Mouse (Mus musculus): ENCODE measurements around the gene Pigyl. TPM values are rescaled to one million over a fixed set of nuclear protein-coding genes. Genes with fewer than 3 reads are reported as not detected.

The Pigyl gene
- polyA plus RNA-seq, 1 experiment, result 21.5 TPM

- Histone ChIP-seq H3K4me3 (ENCODE audit: insufficient read depth, low read length) (no peak overlapping the region), H3K27ac (ENCODE audit: insufficient read depth, low read length) (no peak overlapping the region), H3K4me1 (ENCODE audit: control insufficient read depth, insufficient read depth, low read length) (no peaks in the 10 kb centered on the region)
- TF ChIP-seq POLR2A (IDR thresholded peaks at IDR 0.05; ENCODE audit: low read depth, low read length) (no peak), CTCF (IDR thresholded peaks at IDR 0.05; ENCODE audit: borderline replicate concordance, insufficient read depth, low read length) (peak; percentile 47; the same call in 1 of the 2 replicates)
Observed at GRCm38 (mm10) chr9:22155614-22156013, 1.0 kb upstream of the Pigyl start.

GRCm38 (mm10) chr9:22157516-22158265 lies 1.0 kb downstream of the Pigyl start:
- Histone ChIP-seq H3K27ac (ENCODE audit: insufficient read depth, low read length) (no peak overlapping the region), H3K4me3 (ENCODE audit: insufficient read depth, low read length) (peak overlapping the region; percentile 70), H3K4me1 (ENCODE audit: control insufficient read depth, insufficient read depth, low read length) (no peaks in the 10 kb centered on the region)
- TF ChIP-seq CTCF (IDR thresholded peaks at IDR 0.05; ENCODE audit: borderline replicate concordance, insufficient read depth, low read length), result no peak
- no peak for TF ChIP-seq POLR2A (IDR thresholded peaks at IDR 0.05; ENCODE audit: low read depth, low read length)

GRCm38 (mm10) chr9:22161299-22161698 lies 4.7 kb downstream of the Pigyl start:
- no peak for TF ChIP-seq CTCF (IDR thresholded peaks at IDR 0.05; ENCODE audit: borderline replicate concordance, insufficient read depth, low read length)
- TF ChIP-seq POLR2A (IDR thresholded peaks at IDR 0.05; ENCODE audit: low read depth, low read length), result no peak
- H3K4me1 ChIP-seq (ENCODE audit: control insufficient read depth, insufficient read depth, low read length), result no peaks in the 10 kb centered on the region
- no peak overlapping the region for H3K4me3 ChIP-seq (ENCODE audit: insufficient read depth, low read length)
- no peak overlapping the region for H3K27ac ChIP-seq (ENCODE audit: insufficient read depth, low read length)

- no peak overlapping the region for H3K4me3 ChIP-seq (ENCODE audit: insufficient read depth, low read length)
- H3K27ac ChIP-seq (ENCODE audit: insufficient read depth, low read length), result no peak overlapping the region
- no peak for TF ChIP-seq POLR2A (IDR thresholded peaks at IDR 0.05; ENCODE audit: low read depth, low read length)
- no peak for TF ChIP-seq CTCF (IDR thresholded peaks at IDR 0.05; ENCODE audit: borderline replicate concordance, insufficient read depth, low read length)
- H3K4me1 ChIP-seq (ENCODE audit: control insufficient read depth, insufficient read depth, low read length), result no peaks in the 10 kb centered on the region
Observed at GRCm38 (mm10) chr9:22162305-22162704, 5.7 kb downstream of the Pigyl start.

- H3K4me3 ChIP-seq (ENCODE audit: insufficient read depth, low read length), result no peak overlapping the region
- H3K27ac ChIP-seq (ENCODE audit: insufficient read depth, low read length), result no peak overlapping the region
- TF ChIP-seq CTCF (IDR thresholded peaks at IDR 0.05; ENCODE audit: borderline replicate concordance, insufficient read depth, low read length) (no peak), POLR2A (IDR thresholded peaks at IDR 0.05; ENCODE audit: low read depth, low read length) (no peak)
- H3K4me1 ChIP-seq (ENCODE audit: control insufficient read depth, insufficient read depth, low read length), result no peaks in the 10 kb centered on the region
Observed at GRCm38 (mm10) chr9:22162912-22163311, 6.3 kb downstream of the Pigyl start.

GRCm38 (mm10) chr9:22164711-22165668 lies 8.3 kb downstream of the Pigyl start:
- no peak overlapping the region for H3K27ac ChIP-seq (ENCODE audit: insufficient read depth, low read length)
- no peak for TF ChIP-seq CTCF (IDR thresholded peaks at IDR 0.05; ENCODE audit: borderline replicate concordance, insufficient read depth, low read length)
- TF ChIP-seq POLR2A (IDR thresholded peaks at IDR 0.05; ENCODE audit: low read depth, low read length), result peak; percentile 59
- H3K4me3 ChIP-seq (ENCODE audit: insufficient read depth, low read length), result peak overlapping the region; percentile 57
- H3K4me1 ChIP-seq (ENCODE audit: control insufficient read depth, insufficient read depth, low read length), result no peaks in the 10 kb centered on the region

- no peak overlapping the region for H3K27ac ChIP-seq (ENCODE audit: insufficient read depth, low read length)
- no peak overlapping the region for H3K4me3 ChIP-seq (ENCODE audit: insufficient read depth, low read length)
- TF ChIP-seq POLR2A (IDR thresholded peaks at IDR 0.05; ENCODE audit: low read depth, low read length) (no peak), CTCF (IDR thresholded peaks at IDR 0.05; ENCODE audit: borderline replicate concordance, insufficient read depth, low read length) (no peak)
- no peaks in the 10 kb centered on the region for H3K4me1 ChIP-seq (ENCODE audit: control insufficient read depth, insufficient read depth, low read length)
Observed at GRCm38 (mm10) chr9:22165964-22166363, 9.3 kb downstream of the Pigyl start.

- Histone ChIP-seq H3K4me1 (ENCODE audit: control insufficient read depth, insufficient read depth, low read length) (no peaks in the 10 kb centered on the region), H3K4me3 (ENCODE audit: insufficient read depth, low read length) (no peak overlapping the region)
- TF ChIP-seq CTCF (IDR thresholded peaks at IDR 0.05; ENCODE audit: borderline replicate concordance, insufficient read depth, low read length) (no peak), POLR2A (IDR thresholded peaks at IDR 0.05; ENCODE audit: low read depth, low read length) (no peak)
Observed at GRCm38 (mm10) chr9:22166686-22167085, 10.0 kb downstream of the Pigyl start.

GRCm38 (mm10) chr9:22167751-22168150 lies 11.1 kb downstream of the Pigyl start:
- H3K4me1 ChIP-seq (ENCODE audit: control insufficient read depth, insufficient read depth, low read length), result no peaks in the 10 kb centered on the region
- no peak overlapping the region for H3K27ac ChIP-seq (ENCODE audit: insufficient read depth, low read length)
- H3K4me3 ChIP-seq (ENCODE audit: insufficient read depth, low read length), result no peak overlapping the region
- TF ChIP-seq POLR2A (IDR thresholded peaks at IDR 0.05; ENCODE audit: low read depth, low read length) (no peak), CTCF (IDR thresholded peaks at IDR 0.05; ENCODE audit: borderline replicate concordance, insufficient read depth, low read length) (no peak)

More at GRCm38 (mm10) chr9:22166686-22167085, 10.0 kb downstream of the Pigyl start:
- H3K27ac ChIP-seq (ENCODE audit: insufficient read depth, low read length), result no peak overlapping the region
